Mouse (Mus musculus) C2C12 (cell line): ENCODE measurements around the gene Bcas3.

ENCODE experiments used
- CEBPB ChIP-seq: IDR thresholded peaks from one replicate; pipeline ENCODE4 v1.6.1; 2011; ENCODE audit warnings: low read depth, mild to moderate bottlenecking, control low read depth, moderate library complexity
- CTCF ChIP-seq: IDR thresholded peaks from one replicate; pipeline ENCODE4 v1.5.1; 2011; ENCODE audit not compliant: control insufficient read depth, insufficient read depth, insufficient read length
- FOSL1 ChIP-seq: IDR thresholded peaks from one replicate; pipeline ENCODE4 v1.8.0; 2011; ENCODE audit warnings: mild to moderate bottlenecking, low read length; ENCODE audit not compliant: poor library complexity, insufficient read depth, severe bottlenecking
- MAX ChIP-seq: IDR thresholded peaks from one replicate; pipeline ENCODE4 v1.6.1; 2011; ENCODE audit warnings: mild to moderate bottlenecking, control low read depth
- MYOD1 ChIP-seq: IDR thresholded peaks from one replicate; pipeline ENCODE4 v1.6.1; 2011; ENCODE audit warnings: low read depth; ENCODE audit not compliant: control insufficient read depth, insufficient read length
- MYOG ChIP-seq: IDR thresholded peaks from one replicate; pipeline ENCODE4 v1.6.1; 2011; ENCODE audit not compliant: control insufficient read depth, insufficient read length; ENCODE audit errors: extremely low read depth
- USF1 ChIP-seq: IDR thresholded peaks from one replicate; pipeline ENCODE4 v1.6.1; 2011; ENCODE audit warnings: low read depth, mild to moderate bottlenecking, control low read depth, moderate library complexity

- TF ChIP-seq MAX (no peak), CTCF (no peak), MYOG (no peak), MYOD1 (no peak), USF1 (no peak), FOSL1 (no peak), CEBPB (no peak)
These were observed 146.6 kb downstream of the Bcas3 start for GRCm38 (mm10) chr11:85499561-85499960.
